Mouse (Mus musculus): ENCODE measurements around the gene Lyzl4.
"Not testable (repeated sequence)": the region's sequence is repeated elsewhere in the genome, so short reads cannot be mapped to it uniquely, and the experiment has no call there.

Lyzl4 gene

DNA sequence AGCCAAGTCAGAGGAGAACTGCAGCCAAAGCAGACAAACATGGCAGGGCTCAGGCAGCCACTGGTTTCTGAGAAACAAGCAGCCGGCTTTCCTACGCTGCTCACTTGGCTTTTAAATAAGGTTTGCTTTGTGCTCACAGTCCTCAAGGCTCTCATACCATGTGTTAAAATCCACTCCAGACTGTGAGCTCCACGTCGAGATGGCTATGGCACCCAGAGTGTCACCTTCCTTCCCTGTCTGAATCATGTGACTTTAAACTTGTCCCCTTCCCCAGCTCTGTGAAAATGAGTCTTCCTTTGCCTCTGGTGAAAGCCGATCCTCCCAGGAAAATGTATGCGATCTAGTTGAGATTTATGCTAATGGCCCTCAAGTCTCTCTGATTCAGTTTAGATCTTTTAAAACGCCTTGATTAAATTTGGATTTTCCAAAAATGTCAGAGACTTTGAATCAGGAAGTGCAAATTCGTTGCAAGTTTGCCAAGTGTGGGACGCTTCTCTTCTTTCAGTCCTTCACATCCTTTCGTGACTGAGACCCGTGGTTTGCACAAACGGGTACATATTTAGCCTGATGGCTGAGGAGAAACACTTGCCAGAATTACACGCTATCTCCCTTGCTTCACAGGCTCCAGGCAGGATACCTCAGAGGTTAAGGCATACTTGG lies 41.6 kb downstream of the Lyzl4 start:
- no peak for DNase-seq (ENCODE audit: low spot score)

- no peak for DNase-seq (ENCODE audit: low spot score)
Measured at GRCm38 (mm10) chr9:121599551-121599950, 42.3 kb downstream of the Lyzl4 start.

DNA sequence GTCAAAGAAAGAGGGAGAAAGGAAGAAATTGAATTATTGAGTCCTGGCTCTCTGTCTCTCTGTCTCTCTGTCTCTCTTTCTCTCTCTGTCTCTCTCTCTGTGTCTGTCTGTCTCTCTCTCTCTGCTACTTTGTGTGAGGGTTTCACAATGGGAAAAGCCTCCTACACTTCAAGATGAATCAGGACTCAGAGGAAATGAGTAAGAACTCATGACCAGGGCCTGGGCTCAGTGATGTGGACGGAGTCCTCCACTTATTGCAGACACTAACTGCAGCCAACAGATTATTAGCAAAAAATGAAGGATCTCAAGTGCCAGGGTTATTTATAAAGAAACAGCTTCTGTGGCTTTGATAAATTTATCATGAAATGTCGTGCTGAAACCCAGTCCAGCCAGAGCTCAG lies 43.8 kb downstream of the Lyzl4 start:
- DNase-seq (ENCODE audit: low spot score): no peak

DNA sequence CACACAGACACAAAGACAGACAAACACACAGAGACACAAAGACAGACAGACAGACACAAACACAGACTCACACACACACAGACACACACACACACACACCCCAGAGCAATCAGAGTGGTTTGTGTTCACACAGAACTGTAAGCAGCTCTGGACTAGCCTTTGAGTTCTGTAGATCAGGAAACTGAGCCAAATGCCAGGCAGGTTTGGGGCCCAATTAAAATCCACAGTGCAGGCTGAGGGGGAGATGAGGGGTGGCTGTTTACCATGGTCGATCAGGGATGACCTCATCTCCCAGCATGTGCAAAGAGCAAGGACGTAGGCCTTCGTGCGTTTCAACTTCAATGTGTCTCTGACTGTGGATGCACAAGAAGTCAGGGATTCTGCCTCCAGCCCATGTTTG lies 47.1 kb downstream of the Lyzl4 start:
- no peak for DNase-seq (ENCODE audit: low spot score)

GRCm38 (mm10) chr9:121593768-121594167 lies 48.1 kb downstream of the Lyzl4 start:
- DNase-seq (ENCODE audit: low spot score): not testable (repeated sequence)

DNA sequence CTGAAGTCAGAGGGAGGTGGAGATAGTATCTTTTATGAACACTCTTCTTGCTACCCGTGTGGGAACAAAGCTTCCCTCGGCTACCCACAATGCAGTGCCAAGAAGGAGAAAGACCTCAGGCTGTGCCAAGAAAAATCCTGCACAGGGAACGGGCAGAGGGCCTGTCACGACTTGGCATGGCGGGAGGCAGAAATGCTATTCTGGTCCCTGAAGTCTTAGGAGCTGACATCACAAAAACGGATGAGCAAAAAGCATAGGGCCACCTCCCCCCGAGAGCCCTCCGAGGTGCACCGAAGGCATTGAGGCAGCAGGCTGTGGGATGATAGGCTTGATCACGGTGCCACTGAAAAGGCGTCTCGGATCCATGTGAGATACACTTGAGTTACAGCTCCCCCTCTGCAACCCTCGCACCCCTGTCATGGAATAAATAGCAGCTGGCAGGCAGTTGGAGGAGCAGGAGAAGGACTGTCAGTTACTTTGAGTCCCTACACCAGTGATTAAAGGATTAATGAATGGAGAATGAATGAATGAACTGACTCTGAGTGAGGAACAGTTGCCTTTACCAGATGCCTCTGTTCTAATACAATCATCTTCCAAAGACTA lies 48.8 kb downstream of the Lyzl4 start:
- no peak for DNase-seq (ENCODE audit: low spot score)

DNA sequence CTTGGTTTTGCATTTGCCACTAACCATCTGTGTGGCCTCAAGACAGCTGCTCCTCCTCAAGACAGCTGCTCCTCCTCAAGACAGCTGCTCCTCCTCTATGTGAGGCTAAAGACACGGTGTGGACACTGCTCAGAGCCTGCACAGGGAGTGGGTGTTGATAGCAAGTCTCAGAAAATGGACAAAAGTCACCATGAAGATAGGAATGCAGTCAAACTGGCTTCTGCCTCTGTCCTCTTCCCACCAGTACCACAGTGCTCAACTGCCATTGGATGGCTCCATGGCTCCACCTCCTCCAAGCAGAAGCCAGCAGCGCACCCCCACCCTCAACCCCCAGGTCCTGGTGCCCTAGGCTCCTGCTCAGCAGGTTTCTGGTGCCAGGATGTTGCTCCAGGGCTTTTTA lies 52.4 kb downstream of the Lyzl4 start:
- DNase-seq (ENCODE audit: low spot score): peak; percentile 11

GRCm38 (mm10) chr9:121574380-121574779 lies 67.5 kb downstream of the Lyzl4 start:
- no peak for DNase-seq (ENCODE audit: low spot score)

DNA sequence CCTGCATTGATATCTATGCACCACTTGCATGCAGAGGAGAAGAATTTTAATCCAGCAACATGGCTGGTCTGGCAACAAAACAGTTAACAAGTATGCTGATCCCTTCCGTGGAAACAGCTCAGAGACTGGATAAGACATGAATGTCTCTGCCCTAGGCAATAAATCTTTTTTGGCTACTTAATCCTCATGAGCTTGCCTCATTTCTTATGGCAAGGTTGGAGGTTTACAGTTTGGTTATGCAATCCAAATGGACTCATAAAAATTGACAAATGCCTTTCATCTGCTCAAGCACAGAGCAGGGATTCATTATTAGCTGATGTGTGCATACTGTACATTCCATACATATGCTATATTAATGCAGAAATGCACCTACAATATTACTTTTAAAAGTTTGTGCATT lies 73.4 kb downstream of the Lyzl4 start:
- no peak for DNase-seq (ENCODE audit: low spot score)

- DNase-seq (ENCODE audit: low spot score): no peak
Measured at GRCm38 (mm10) chr9:121566387-121566786, 75.5 kb downstream of the Lyzl4 start.

DNA sequence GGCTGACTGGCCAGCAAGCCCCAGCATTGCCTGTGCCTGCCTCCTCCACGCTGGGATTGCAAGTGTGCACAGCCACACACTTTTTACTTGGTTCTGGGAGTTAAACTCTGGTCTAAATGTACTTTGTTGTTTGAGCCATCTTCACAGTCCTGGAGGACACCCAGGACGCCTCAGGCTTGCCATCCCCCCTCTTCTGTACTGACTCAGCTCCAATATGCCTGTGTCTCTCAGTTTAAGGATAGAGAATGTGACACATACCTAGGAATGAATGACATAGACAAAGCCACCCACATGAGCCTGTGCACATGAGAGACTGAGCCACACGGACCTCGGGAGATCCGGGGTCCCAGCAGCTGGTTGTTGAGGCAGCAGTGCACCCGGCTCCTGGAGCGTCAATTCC lies 78.6 kb downstream of the Lyzl4 start:
- DNase-seq (ENCODE audit: low spot score): no peak

GRCm38 (mm10) chr9:121560515-121560914 lies 81.4 kb downstream of the Lyzl4 start:
- no peak for DNase-seq (ENCODE audit: low spot score)

DNA sequence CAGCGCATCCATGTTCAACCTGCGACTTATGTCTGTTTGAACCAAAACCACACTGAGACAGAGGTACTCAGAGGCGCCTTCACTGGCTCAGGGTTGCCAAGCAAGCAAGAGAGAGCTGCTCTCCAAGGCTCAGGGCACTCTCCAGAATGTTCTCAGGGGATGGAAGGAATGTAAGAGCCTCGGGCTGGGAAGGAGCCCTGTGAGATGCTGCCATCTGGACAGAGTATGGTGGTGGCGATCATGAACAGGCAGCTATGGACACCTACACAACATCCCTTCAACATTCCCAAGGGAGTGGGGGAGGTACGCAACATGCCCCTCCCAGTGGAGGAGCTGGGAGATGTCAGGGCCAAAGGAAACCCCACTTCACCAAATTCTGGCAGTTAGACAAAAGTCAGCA lies 83.7 kb downstream of the Lyzl4 start:
- DNase-seq (ENCODE audit: low spot score): no peak

DNA sequence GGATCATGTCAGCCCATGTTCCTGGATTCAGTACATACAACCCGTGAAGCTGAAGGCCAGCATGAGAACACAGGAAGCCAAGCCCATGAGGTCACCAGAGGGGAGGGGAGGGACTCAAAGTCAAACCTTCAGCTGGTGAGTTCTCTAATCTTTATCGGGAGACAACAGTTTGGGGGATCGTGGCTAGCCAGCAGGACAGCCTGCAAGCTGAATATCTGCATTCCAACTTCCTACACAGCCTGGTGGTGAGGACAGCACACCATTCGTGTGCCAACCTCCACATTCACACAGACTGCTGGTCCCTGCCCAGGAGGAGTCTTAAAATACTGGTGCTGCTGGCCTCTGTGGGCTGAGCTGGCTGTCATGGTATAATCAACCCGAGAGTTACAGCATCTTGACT lies 85.0 kb downstream of the Lyzl4 start:
- no peak for DNase-seq (ENCODE audit: low spot score)

DNA sequence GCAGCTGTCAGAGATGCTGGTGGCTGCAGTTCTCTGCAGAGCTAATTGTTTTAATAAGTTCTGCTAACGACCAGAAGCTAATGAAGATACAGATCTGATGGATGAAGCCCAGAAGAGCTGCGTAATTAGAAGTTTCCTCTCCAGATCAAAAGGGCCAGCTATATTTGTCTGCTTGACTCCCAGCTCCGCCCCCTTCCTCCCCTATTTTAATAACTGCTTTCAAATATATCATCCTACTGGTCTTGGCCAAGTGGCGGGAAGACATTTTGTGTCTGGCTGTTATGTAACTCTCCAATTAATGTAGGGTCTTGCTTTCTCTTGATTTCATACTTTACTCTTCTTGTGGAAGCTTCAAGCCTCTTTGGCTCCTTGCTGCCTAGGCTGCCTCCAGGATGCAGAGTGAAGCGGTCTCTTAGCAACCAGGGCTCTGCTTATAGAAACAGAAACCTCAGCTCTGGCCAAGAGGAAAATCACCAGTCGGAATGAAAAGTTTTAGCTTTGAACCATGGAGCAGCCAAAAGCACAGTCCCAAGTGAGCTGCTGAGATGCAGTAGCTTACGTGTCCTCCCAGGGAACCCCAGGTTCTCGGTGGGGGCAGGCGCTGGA lies 86.4 kb downstream of the Lyzl4 start:
- DNase-seq (ENCODE audit: low spot score): no peak

GRCm38 (mm10) chr9:121553643-121554042 lies 88.3 kb downstream of the Lyzl4 start:
- DNase-seq (ENCODE audit: low spot score): no peak

DNA sequence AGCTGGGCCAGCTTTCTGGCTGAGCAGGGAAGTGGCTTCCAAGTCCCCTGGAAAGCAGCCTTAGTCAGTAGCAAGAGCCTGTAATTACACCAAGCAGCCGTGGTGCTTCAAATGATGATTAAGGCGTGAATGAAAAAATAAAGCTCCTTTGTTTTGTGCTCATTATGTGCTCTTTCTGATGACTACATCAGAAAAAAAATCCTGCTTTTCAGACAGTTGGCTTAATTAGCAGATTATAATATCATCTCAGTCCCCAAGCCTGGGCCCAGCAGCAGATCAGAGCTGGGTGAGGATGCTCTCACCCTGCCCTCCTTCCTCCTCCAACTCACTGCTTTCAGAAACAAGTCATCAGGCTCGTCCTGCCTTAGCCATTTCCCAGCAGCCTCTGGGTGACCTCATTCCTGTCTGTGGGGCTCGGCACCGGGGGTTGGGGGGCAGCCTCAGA lies 91.5 kb downstream of the Lyzl4 start:
- DNase-seq (ENCODE audit: low spot score): no peak

GRCm38 (mm10) chr9:121549444-121549843 lies 92.5 kb downstream of the Lyzl4 start:
- no peak for DNase-seq (ENCODE audit: low spot score)

DNA sequence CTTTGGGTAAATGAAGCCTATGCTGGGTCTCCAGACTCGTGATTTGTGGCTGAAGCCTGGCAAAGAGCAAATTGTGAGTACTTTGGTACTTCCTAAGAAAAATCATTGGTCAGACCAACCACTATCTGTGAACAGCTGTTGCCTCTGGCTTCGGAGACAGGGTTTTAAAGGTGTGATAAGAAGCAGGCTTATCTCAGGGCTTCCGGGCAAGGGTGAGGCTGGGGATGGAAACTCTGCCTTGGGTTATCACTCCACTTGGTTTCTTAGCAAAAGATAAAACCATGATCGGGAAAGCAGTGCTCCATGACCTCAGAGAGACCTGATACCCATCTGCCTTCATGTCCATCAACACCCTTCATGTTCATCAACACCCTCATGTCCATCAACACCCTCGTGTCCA lies 92.9 kb downstream of the Lyzl4 start:
- DNase-seq (ENCODE audit: low spot score): no peak

- no peak for DNase-seq (ENCODE audit: low spot score)
Measured at GRCm38 (mm10) chr9:121547431-121547830, 94.5 kb downstream of the Lyzl4 start.

DNA sequence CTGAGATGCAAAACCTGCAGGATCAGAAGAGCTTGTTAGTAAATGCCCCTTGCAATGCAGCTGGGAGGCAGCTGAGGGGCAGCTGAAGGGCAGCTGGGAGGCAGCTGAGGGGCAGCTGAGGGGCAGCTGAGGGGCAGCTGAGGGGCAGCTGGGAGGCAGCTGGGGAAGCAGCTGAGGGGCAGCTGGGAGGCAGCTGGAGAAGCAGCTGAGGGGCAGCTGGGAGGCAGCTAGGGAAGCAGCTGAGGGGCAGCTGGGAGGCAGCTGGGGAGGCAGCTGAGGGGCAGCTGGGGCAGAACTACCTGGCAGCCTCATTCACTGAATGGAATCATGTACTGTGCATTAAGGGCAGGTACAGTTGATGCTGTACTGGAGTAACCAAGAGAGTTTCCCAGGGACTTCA lies 100.4 kb downstream of the Lyzl4 start:
- DNase-seq (ENCODE audit: low spot score): no peak

DNA sequence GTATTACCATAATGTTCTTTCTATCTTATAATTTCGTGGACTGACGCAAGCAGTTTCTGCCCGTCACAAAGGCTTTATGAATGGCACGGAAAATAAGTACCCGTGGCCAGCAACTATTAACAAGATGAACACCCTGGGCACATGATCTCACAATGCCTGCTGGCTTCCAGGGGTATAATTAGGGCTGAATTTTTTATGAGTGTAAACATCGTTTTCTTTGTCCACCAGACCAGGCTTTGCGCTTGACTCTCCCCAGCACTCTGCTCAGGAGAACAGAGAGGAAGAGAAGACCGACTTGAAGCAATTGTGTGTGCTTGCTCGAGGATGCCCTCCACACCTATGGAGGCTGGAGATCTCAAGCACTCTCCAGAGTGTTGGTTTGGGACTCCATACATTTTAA lies 109.3 kb downstream of the Lyzl4 start:
- no peak for DNase-seq (ENCODE audit: low spot score)

DNA sequence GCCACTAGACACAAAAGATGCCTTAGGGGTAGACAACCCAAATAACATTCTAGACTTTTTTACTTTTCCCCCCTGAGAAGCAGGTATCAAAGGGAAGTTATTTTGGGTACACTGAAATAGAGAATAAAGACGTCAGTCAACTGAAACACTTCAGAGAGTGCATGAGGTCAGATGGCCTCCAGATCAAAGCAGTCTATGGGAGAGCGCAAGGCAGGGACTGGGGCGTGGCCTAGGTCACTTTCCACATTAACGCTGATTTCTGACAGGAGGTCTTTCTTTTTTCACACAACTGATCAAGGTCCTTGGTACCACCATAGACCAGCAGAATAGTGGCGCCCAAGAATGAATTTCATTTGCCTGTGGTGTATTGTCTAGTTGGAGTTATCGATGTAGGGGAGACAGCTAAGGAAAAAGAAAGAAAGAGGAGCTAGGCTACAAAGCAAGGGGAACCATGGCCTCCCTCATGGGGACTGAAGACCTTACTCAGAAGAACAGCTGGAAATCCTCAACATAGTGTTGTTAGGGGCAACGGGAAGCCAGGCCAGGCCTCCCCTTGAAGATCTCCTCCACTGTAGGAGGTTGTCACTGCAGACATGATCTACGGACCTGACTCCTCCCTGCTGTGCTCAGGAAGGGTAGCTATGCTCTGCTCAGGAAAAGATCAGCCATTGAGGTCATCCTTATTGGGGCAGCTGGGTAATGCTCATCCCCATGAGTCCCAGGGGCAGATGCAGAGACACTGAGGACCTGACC lies 113.1 kb downstream of the Lyzl4 start:
- DNase-seq (ENCODE audit: low spot score): no peak
